Mouse (Mus musculus) heart, embryonic 13.5 days (tissue): ENCODE results near the gene St5. TPM values are rescaled to one million over a fixed set of nuclear protein-coding genes. Genes with fewer than 3 reads are reported as not detected.
A peak's percentile ranks its signal among the peaks of the same experiment; 100 is the strongest.

Experiments used
- ATAC-seq: fragments of 200-750 bp; cut with Nextera tagmentation; 2 replicates; pipeline ENCODE4 v1.8.0; 2017; ENCODE audit warnings: moderate TSS enrichment; ENCODE audit not compliant: insufficient number of reproducible peaks, low FRiP score, low TSS enrichment; ENCODE audit errors: extremely low read depth
- H3K27ac ChIP-seq: fragments of 300-500 bp; sonication (generic); replicated peaks from 2 replicates; pipeline ENCODE4 v1.5.1; 2015; ENCODE audit warnings: moderate library complexity, mild to moderate bottlenecking, inconsistent platforms
- H3K27me3 ChIP-seq: fragments of 300-500 bp; sonication (generic); replicated peaks from 2 replicates; pipeline ENCODE4 v1.6.1; 2015; ENCODE audit warnings: mild to moderate bottlenecking, inconsistent platforms
- H3K36me3 ChIP-seq: fragments of 300-500 bp; sonication (generic); 2 replicates; pipeline ENCODE4 v1.6.1; 2015; ENCODE audit warnings: mild to moderate bottlenecking, inconsistent platforms
- H3K4me1 ChIP-seq: fragments of 300-500 bp; sonication (generic); 2 replicates; pipeline ENCODE4 v1.6.1; 2015; ENCODE audit warnings: inconsistent platforms
- H3K4me2 ChIP-seq: fragments of 300-500 bp; sonication (generic); 2 replicates; pipeline ENCODE4 v1.6.1; 2015; ENCODE audit warnings: inconsistent platforms, mild to moderate bottlenecking, moderate library complexity
- H3K4me3 ChIP-seq: fragments of 300-500 bp; sonication (generic); 2 replicates; pipeline ENCODE4 v1.5.1; 2015; ENCODE audit warnings: moderate library complexity, mild to moderate bottlenecking, inconsistent platforms
- H3K9ac ChIP-seq: fragments of 300-500 bp; sonication (generic); 2 replicates; pipeline ENCODE4 v1.6.1; 2015; ENCODE audit warnings: inconsistent platforms, mild to moderate bottlenecking, moderate library complexity
- H3K9me3 ChIP-seq: fragments of 300-500 bp; sonication (generic); 2 replicates; pipeline ENCODE4 v1.6.1; 2016; ENCODE audit warnings: inconsistent platforms
- WGBS: fragments of 180-500 bp; shearing (Covaris S2); methylation state at CpG from one replicate; pipeline ENCODE4 v1.1.7; 2015; ENCODE audit warnings: mixed read lengths; 5-methylcytosine and 5-hydroxymethylcytosine counted together
- polyA plus RNA-seq: library from polyadenylated mRNA; unstranded; fragments of >200 nt; fragmentation: Nextera tagmentation; extraction: Ambion mirVana; gene quantifications from 2 replicates; pipeline ENCODE4 v1.2.1, GENCODE M21; 2015

The St5 gene
- polyA plus RNA-seq, 1 experiment from 2014 or later = 30.6 TPM

- WGBS = 52% methylated on average over 5 of the region's 5 CpGs
- H3K9ac ChIP-seq = peak overlapping the region; percentile 16; the same call in 1 of the 2 replicates
- no peaks in the 10 kb centered on the region for H3K9me3 ChIP-seq
Observed at GRCm38 (mm10) chr7:109602562-109602961, 100.8 kb downstream of the St5 start.

GRCm38 (mm10) chr7:109602022-109602421 lies 101.4 kb downstream of the St5 start:
- Histone ChIP-seq H3K9me3 (no peaks in the 10 kb centered on the region), H3K4me2 (no peak overlapping the region), H3K4me3 (no peak overlapping the region), H3K27me3 (no peaks in the 10 kb centered on the region), H3K27ac (peak overlapping the region; percentile 85), H3K9ac (no peak overlapping the region), H3K4me1 (peaks cover 56% of the 10 kb centered on the region), H3K36me3 (no peaks in the 10 kb centered on the region)
- no peak for ATAC-seq

More at GRCm38 (mm10) chr7:109602562-109602961, 100.8 kb downstream of the St5 start:
- Histone ChIP-seq H3K36me3 (no peaks in the 10 kb centered on the region), H3K4me2 (no peak overlapping the region), H3K4me1 (peaks cover 61% of the 10 kb centered on the region), H3K27me3 (no peaks in the 10 kb centered on the region), H3K4me3 (no peak overlapping the region), H3K27ac (peak overlapping the region; percentile 85)
- no peak; the same call in 1 of the 2 replicates for ATAC-seq

DNA sequence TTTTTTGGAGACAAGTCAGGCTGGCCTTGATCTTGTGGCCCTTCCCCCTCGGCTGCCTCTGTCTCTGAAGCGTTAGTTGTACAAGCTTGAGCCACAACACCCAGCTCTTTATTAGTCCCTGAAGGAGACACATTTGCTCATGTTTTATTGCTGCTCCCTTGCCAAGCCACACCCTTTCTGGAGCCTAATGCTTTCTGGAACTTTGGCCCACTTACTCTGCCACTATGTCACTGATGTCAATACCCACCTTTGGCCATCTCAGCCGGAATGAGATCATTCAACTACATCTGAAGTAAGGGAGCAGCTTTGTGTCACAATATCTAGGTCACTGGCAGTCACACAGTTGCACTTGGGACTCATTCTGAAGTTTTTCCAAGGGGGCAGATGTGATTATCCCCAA lies 102.7 kb downstream of the St5 start:
- no peak overlapping the region for H3K4me3 ChIP-seq
- H3K36me3 ChIP-seq = no peaks in the 10 kb centered on the region
- ATAC-seq = no peak
- H3K4me1 ChIP-seq = peaks cover 46% of the 10 kb centered on the region
- H3K27ac ChIP-seq = peak overlapping the region; percentile 54
- no peak overlapping the region for H3K4me2 ChIP-seq
- H3K27me3 ChIP-seq = no peaks in the 10 kb centered on the region
- H3K9me3 ChIP-seq = no peaks in the 10 kb centered on the region
- 49% methylated on average over 3 of the region's 3 CpGs for WGBS
- H3K9ac ChIP-seq = no peak overlapping the region

DNA sequence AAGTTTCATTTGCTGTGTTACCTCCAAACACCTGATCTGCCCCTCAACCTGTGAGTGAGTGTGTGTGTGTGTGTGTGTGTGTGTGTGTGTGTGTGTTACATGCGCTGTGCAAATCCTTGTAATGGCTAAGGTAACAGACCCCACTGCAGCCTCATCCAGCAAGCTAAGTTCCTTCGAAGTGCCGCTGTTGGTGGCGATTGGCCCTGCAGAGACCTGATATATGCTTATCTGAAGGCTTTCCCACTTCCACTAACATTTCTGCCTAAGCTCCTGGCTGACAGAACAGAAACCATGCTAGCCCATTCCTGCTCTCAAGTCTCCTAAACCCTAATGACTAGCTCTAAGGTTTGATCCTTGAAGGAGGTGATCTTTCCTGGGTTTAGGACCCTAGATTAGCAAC lies 103.4 kb downstream of the St5 start:
- peak overlapping the region; percentile 54 for H3K27ac ChIP-seq
- no peak for ATAC-seq
- peaks cover 52% of the 10 kb centered on the region for H3K4me1 ChIP-seq
- H3K36me3 ChIP-seq = no peaks in the 10 kb centered on the region
- 0 out of 2 replicates have a peak overlapping the region, but pooled peaks have one; percentile 5 for H3K9ac ChIP-seq
- H3K9me3 ChIP-seq = no peaks in the 10 kb centered on the region
- no peak overlapping the region for H3K4me2 ChIP-seq
- no peaks in the 10 kb centered on the region for H3K27me3 ChIP-seq
- H3K4me3 ChIP-seq = no peak overlapping the region
- WGBS = 36% methylated on average over 4 of the region's 4 CpGs

- Histone ChIP-seq H3K27ac (no peak overlapping the region), H3K36me3 (no peaks in the 10 kb centered on the region), H3K4me1 (peaks cover 55% of the 10 kb centered on the region), H3K27me3 (no peaks in the 10 kb centered on the region), H3K9ac (no peak overlapping the region), H3K9me3 (no peaks in the 10 kb centered on the region), H3K4me2 (no peak overlapping the region), H3K4me3 (no peak overlapping the region)
- no peak for ATAC-seq
- WGBS = 73% methylated on average over 2 of the region's 2 CpGs
Observed at GRCm38 (mm10) chr7:109594845-109595531, 108.4 kb downstream of the St5 start.

- no peak for ATAC-seq
- Histone ChIP-seq H3K4me2 (no peak overlapping the region), H3K9ac (no peak overlapping the region), H3K36me3 (no peaks in the 10 kb centered on the region), H3K4me3 (no peak overlapping the region), H3K9me3 (no peaks in the 10 kb centered on the region), H3K4me1 (peaks cover 55% of the 10 kb centered on the region), H3K27me3 (no peaks in the 10 kb centered on the region), H3K27ac (no peak overlapping the region)
Observed at GRCm38 (mm10) chr7:109593992-109594391, 109.4 kb downstream of the St5 start.

GRCm38 (mm10) chr7:109592184-109592583 lies 111.2 kb downstream of the St5 start:
- WGBS = 31% methylated on average over 4 of the region's 4 CpGs
- Histone ChIP-seq H3K9me3 (no peaks in the 10 kb centered on the region), H3K4me1 (peaks cover 69% of the 10 kb centered on the region)

DNA sequence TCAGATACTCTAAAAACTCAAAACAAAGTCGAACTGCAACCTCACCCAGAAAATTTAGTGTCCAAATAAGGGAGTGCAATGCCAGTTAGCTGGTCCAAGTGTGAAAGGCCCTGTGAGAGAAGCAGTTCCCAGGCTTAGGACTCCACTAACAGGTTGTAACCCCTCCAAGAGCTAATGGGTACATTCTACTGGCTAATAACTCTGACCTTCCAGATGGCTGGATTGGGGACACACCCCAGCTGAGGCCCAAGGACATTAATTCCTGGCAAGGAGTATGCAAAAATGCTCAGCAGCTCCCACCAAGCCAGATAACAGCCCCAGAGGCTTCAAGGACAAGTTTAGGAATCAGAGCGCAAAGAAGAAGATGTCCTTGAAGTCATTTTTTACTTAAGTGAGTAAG lies 112.8 kb downstream of the St5 start:
- Histone ChIP-seq H3K27me3 (no peaks in the 10 kb centered on the region), H3K9me3 (no peaks in the 10 kb centered on the region), H3K36me3 (no peaks in the 10 kb centered on the region), H3K4me2 (no peak overlapping the region), H3K27ac (peak overlapping the region; percentile 54; the same call in 1 of the 2 replicates), H3K9ac (peak overlapping the region; percentile 14; the same call in 1 of the 2 replicates), H3K4me1 (peaks cover 78% of the 10 kb centered on the region), H3K4me3 (no peak overlapping the region)
- WGBS = 46% methylated on average over 2 of the region's 2 CpGs
- ATAC-seq = no peak

More at GRCm38 (mm10) chr7:109592184-109592583, 111.2 kb downstream of the St5 start:
- Histone ChIP-seq H3K36me3 (no peaks in the 10 kb centered on the region), H3K4me3 (no peak overlapping the region), H3K27me3 (no peaks in the 10 kb centered on the region), H3K4me2 (no peak overlapping the region), H3K9ac (0 out of 2 replicates have a peak overlapping the region, but pooled peaks have one; percentile 33), H3K27ac (peak overlapping the region; percentile 24; the same call in 1 of the 2 replicates)
- ATAC-seq = no peak

DNA sequence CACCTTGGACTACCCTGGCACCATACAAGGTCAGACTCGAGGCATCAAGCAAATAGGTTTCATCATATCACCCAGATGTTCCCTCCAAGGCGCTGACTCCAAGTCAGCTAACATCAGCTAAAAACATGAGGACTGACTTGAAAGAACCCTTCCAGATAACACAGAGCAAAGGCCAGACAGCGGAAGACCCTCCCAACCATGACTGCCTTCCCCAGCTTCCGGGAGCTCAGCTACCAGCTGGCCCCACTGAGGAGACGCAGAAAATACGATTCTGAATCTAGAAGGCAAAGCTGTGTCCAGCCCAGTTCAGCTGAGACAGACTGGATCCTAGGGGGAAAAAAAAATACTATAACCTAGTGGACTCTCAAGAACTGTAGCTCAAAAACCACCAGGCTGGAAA lies 114.4 kb downstream of the St5 start:
- Histone ChIP-seq H3K4me2 (no peak overlapping the region), H3K27ac (peak overlapping the region; percentile 50), H3K27me3 (no peaks in the 10 kb centered on the region), H3K9ac (no peak overlapping the region), H3K36me3 (no peaks in the 10 kb centered on the region), H3K4me1 (peaks cover 70% of the 10 kb centered on the region), H3K4me3 (no peak overlapping the region), H3K9me3 (no peaks in the 10 kb centered on the region)
- no peak for ATAC-seq
- WGBS = 47% methylated on average over 6 of the region's 6 CpGs

- Histone ChIP-seq H3K4me3 (no peak overlapping the region), H3K9me3 (no peaks in the 10 kb centered on the region), H3K4me1 (peaks cover 68% of the 10 kb centered on the region), H3K9ac (peak overlapping the region; percentile 5; the same call in 1 of the 2 replicates), H3K4me2 (peak overlapping the region; percentile 18; the same call in 1 of the 2 replicates), H3K27ac (peak overlapping the region; percentile 45; the same call in 1 of the 2 replicates), H3K36me3 (no peaks in the 10 kb centered on the region), H3K27me3 (no peaks in the 10 kb centered on the region)
- ATAC-seq = no peak
- 44% methylated on average over 8 of the region's 8 CpGs for WGBS
Observed at GRCm38 (mm10) chr7:109588145-109588544, 115.3 kb downstream of the St5 start.

GRCm38 (mm10) chr7:109584467-109584866 lies 118.9 kb downstream of the St5 start:
- Histone ChIP-seq H3K27ac (no peak overlapping the region), H3K36me3 (no peaks in the 10 kb centered on the region), H3K27me3 (no peaks in the 10 kb centered on the region), H3K4me2 (no peak overlapping the region), H3K9me3 (no peaks in the 10 kb centered on the region), H3K4me3 (no peak overlapping the region), H3K4me1 (peaks cover 60% of the 10 kb centered on the region), H3K9ac (no peak overlapping the region)
- 72% methylated on average over 1 of the region's 1 CpGs for WGBS
- ATAC-seq = no peak

- Histone ChIP-seq H3K4me2 (no peak overlapping the region), H3K4me3 (no peak overlapping the region), H3K36me3 (no peaks in the 10 kb centered on the region), H3K9ac (no peak overlapping the region), H3K27ac (peak overlapping the region; percentile 70; the same call in 1 of the 2 replicates), H3K4me1 (peaks cover 63% of the 10 kb centered on the region), H3K9me3 (no peaks in the 10 kb centered on the region), H3K27me3 (no peaks in the 10 kb centered on the region)
- no peak for ATAC-seq
- 62% methylated on average over 4 of the region's 4 CpGs for WGBS
Observed at GRCm38 (mm10) chr7:109580489-109580888, 122.9 kb downstream of the St5 start.
